Mouse (Mus musculus) lung, postnatal 0 days (tissue): ENCODE data around the gene Cxcl2. TPM values are rescaled to one million over a fixed set of nuclear protein-coding genes. Genes with fewer than 3 reads are reported as not detected.

ENCODE experiments used
- ATAC-seq: fragments of 200-750 bp; cut with Nextera tagmentation; 2 replicates; pipeline ENCODE4 v1.8.0; 2017; ENCODE audit warnings: moderate library complexity
- DNase-seq: peaks from one replicate; pipeline ENCODE4 v3.0.0-alpha.2; 2016; ENCODE audit warnings: low spot score
- H3K27ac ChIP-seq: fragments of 300-500 bp; sonication (generic); 2 replicates; pipeline ENCODE4 v1.5.1; 2014; ENCODE audit warnings: antibody characterized with exemption, mild to moderate bottlenecking, low read length, mixed read lengths
- H3K27me3 ChIP-seq: fragments of 300-500 bp; sonication (generic); replicated peaks from 2 replicates; pipeline ENCODE4 v1.6.1; 2014; ENCODE audit warnings: low read length, mixed read lengths; ENCODE audit not compliant: insufficient read depth
- H3K36me3 ChIP-seq: fragments of 300-500 bp; sonication (generic); 2 replicates; pipeline ENCODE4 v1.6.1; 2014; ENCODE audit warnings: low read length, mixed read lengths; ENCODE audit not compliant: insufficient read depth
- H3K4me1 ChIP-seq: fragments of 300-500 bp; sonication (generic); 2 replicates; pipeline ENCODE4 v1.6.1; 2014; ENCODE audit warnings: antibody characterized with exemption, low read depth, low read length, mixed read lengths; ENCODE audit not compliant: insufficient read depth
- H3K4me2 ChIP-seq: fragments of 300-500 bp; sonication (generic); replicated peaks from 2 replicates; pipeline ENCODE4 v1.6.1; 2014; ENCODE audit warnings: low read depth, mild to moderate bottlenecking, low read length, moderate library complexity, mixed read lengths
- H3K4me3 ChIP-seq: fragments of 300-500 bp; sonication (generic); 2 replicates; pipeline ENCODE4 v1.5.1; 2014; ENCODE audit warnings: low read depth, low read length
- H3K9ac ChIP-seq: fragments of 300-500 bp; sonication (generic); replicated peaks from 2 replicates; pipeline ENCODE4 v1.6.1; 2014; ENCODE audit warnings: low read depth, mild to moderate bottlenecking
- H3K9me3 ChIP-seq: fragments of 300-500 bp; sonication (generic); 2 replicates; pipeline ENCODE4 v1.6.1; 2016; ENCODE audit warnings: low read length, mixed read lengths
- CTCF ChIP-seq: IDR thresholded peaks from 2 replicates; pipeline ENCODE4 v1.5.1; 2016; ENCODE audit warnings: antibody characterized with exemption, mild to moderate bottlenecking
- EP300 ChIP-seq: IDR thresholded peaks from 2 replicates; pipeline ENCODE4 v1.6.1; 2016; ENCODE audit warnings: antibody characterized with exemption, mild to moderate bottlenecking, control low read depth
- WGBS: fragments of 180-500 bp; shearing (Covaris S2); extraction: QIAGEN DNeasy Blood & Tissue Kit; methylation state at CpG from one replicate; pipeline ENCODE4 v1.1.7; 2014; 5-methylcytosine and 5-hydroxymethylcytosine counted together
- polyA plus RNA-seq: library from polyadenylated mRNA; unstranded; fragments of >200 nt; fragmentation: Nextera tagmentation; extraction: Ambion mirVana; gene quantifications from 2 replicates; pipeline ENCODE4 v1.2.1, GENCODE M21; 2015

The Cxcl2 gene
- polyA plus RNA-seq: 0.35 and 8.9 TPM in 2 replicates

- no peak for TF ChIP-seq CTCF
- TF ChIP-seq EP300: no peak
- no peak within 1 kb of the TSS for H3K9ac ChIP-seq
- peak; percentile 21 for DNase-seq
Measured at GRCm38 (mm10) chr5:90903339-90904020, at the start of gene Cxcl2. Gene Cxcl2 (plus strand): TSS chr5:90903871.

GRCm38 (mm10) chr5:90855308-90856230 lies 48.1 kb upstream of the Cxcl2 start:
- DNase-seq (peak; percentile 65), ATAC-seq (peak; percentile 49)
- no peak overlapping the region for H3K27ac ChIP-seq

More at GRCm38 (mm10) chr5:90903339-90904020, at the start of gene Cxcl2:
- Histone ChIP-seq H3K36me3 (no peaks in the 10 kb centered on the region), H3K4me1 (peaks cover 5% of the 10 kb centered on the region; the same call in 1 of the 2 replicates), H3K9me3 (no peaks in the 10 kb centered on the region), H3K4me3 (no peak within 1 kb of the TSS), H3K27me3 (peaks cover 4% of the 10 kb centered on the region; the same call in 1 of the 2 replicates), H3K4me2 (peak within 1 kb of the TSS; percentile 53), H3K27ac (no peak within 1 kb of the TSS)
- 6% methylated on average over 22 of the region's 22 CpGs for WGBS
- ATAC-seq: peak; percentile 71

GRCm38 (mm10) chr5:90857463-90857862 lies 46.2 kb upstream of the Cxcl2 start:
- Histone ChIP-seq H3K9me3 (no peaks in the 10 kb centered on the region), H3K27ac (no peak overlapping the region), H3K4me2 (no peak overlapping the region), H3K9ac (no peak overlapping the region), H3K4me3 (no peak overlapping the region), H3K36me3 (no peaks in the 10 kb centered on the region), H3K27me3 (no peaks in the 10 kb centered on the region), H3K4me1 (no peaks in the 10 kb centered on the region)
- ATAC-seq (no peak), DNase-seq (peak; percentile 9)
- 48% methylated on average over 5 of the region's 5 CpGs for WGBS
- TF ChIP-seq CTCF (no peak), EP300 (no peak)

More at GRCm38 (mm10) chr5:90855308-90856230, 48.1 kb upstream of the Cxcl2 start:
- Histone ChIP-seq H3K36me3 (no peaks in the 10 kb centered on the region), H3K4me3 (no peak overlapping the region), H3K27me3 (no peaks in the 10 kb centered on the region), H3K4me2 (no peak overlapping the region), H3K9ac (no peak overlapping the region), H3K4me1 (no peaks in the 10 kb centered on the region), H3K9me3 (no peaks in the 10 kb centered on the region)
- WGBS: 49% methylated on average over 7 of the region's 7 CpGs
- TF ChIP-seq EP300: 0 out of 2 replicates have a peak, but pooled peaks have one; percentile 15
- no peak for TF ChIP-seq CTCF

GRCm38 (mm10) chr5:90858429-90858828 lies 45.2 kb upstream of the Cxcl2 start:
- Histone ChIP-seq H3K27ac (no peak overlapping the region), H3K4me3 (no peak overlapping the region), H3K4me2 (no peak overlapping the region), H3K9me3 (no peaks in the 10 kb centered on the region), H3K36me3 (no peaks in the 10 kb centered on the region), H3K4me1 (no peaks in the 10 kb centered on the region), H3K9ac (no peak overlapping the region), H3K27me3 (no peaks in the 10 kb centered on the region)
- 41% methylated on average over 2 of the region's 2 CpGs for WGBS
- DNase-seq (peak; percentile 60), ATAC-seq (peak; percentile 75)
- TF ChIP-seq EP300 (peak; percentile 24; the same call in 1 of the 2 replicates), CTCF (no peak)

- DNase-seq (peak; percentile 7), ATAC-seq (no peak)
- Histone ChIP-seq H3K4me1 (no peaks in the 10 kb centered on the region), H3K36me3 (no peaks in the 10 kb centered on the region), H3K9me3 (no peaks in the 10 kb centered on the region), H3K27ac (no peak overlapping the region), H3K4me3 (no peak overlapping the region), H3K4me2 (no peak overlapping the region), H3K27me3 (no peaks in the 10 kb centered on the region), H3K9ac (no peak overlapping the region)
- no peak for TF ChIP-seq EP300
- no peak for TF ChIP-seq CTCF
- WGBS: 57% methylated on average over 3 of the region's 3 CpGs
Measured at GRCm38 (mm10) chr5:90859031-90859430, 44.6 kb upstream of the Cxcl2 start.

GRCm38 (mm10) chr5:90861876-90862375 lies 41.7 kb upstream of the Cxcl2 start:
- TF ChIP-seq EP300 (no peak), CTCF (no peak)
- Histone ChIP-seq H3K27me3 (no peaks in the 10 kb centered on the region), H3K4me1 (no peaks in the 10 kb centered on the region), H3K4me2 (no peak overlapping the region), H3K9me3 (no peaks in the 10 kb centered on the region), H3K4me3 (no peak overlapping the region), H3K9ac (no peak overlapping the region), H3K27ac (no peak overlapping the region), H3K36me3 (no peaks in the 10 kb centered on the region)
- DNase-seq (peak; percentile 27), ATAC-seq (no peak)
- 81% methylated on average over 6 of the region's 6 CpGs for WGBS
